Mouse (Mus musculus) limb, embryonic 12.5 days (tissue): ENCODE measurements around the gene 1810010D01Rik. TPM values are rescaled to one million over a fixed set of nuclear protein-coding genes. Genes with fewer than 3 reads are reported as not detected.
A peak's percentile ranks its signal among the peaks of the same experiment; 100 is the strongest.

Experiments
- ATAC-seq: fragments of 200-750 bp; cut with Nextera tagmentation; 2 replicates; pipeline ENCODE4 v1.8.0; 2017; ENCODE audit warnings: low read depth, moderate TSS enrichment; ENCODE audit not compliant: insufficient number of reproducible peaks, insufficient read depth, low FRiP score, low TSS enrichment
- H3K27ac ChIP-seq: fragments of 300-500 bp; sonication (generic); 2 replicates; pipeline ENCODE4 v1.5.1; 2016; ENCODE audit warnings: mild to moderate bottlenecking, moderate library complexity
- H3K27me3 ChIP-seq: fragments of 300-500 bp; sonication (generic); 2 replicates; pipeline ENCODE4 v1.6.1; 2016; ENCODE audit warnings: mild to moderate bottlenecking, moderate library complexity
- H3K36me3 ChIP-seq: fragments of 300-500 bp; sonication (generic); 2 replicates; pipeline ENCODE4 v1.6.1; 2016; ENCODE audit warnings: mild to moderate bottlenecking, moderate library complexity
- H3K4me1 ChIP-seq: fragments of 300-500 bp; sonication (generic); replicated peaks from 2 replicates; pipeline ENCODE4 v1.6.1; 2016
- H3K4me2 ChIP-seq: fragments of 300-500 bp; sonication (generic); 2 replicates; pipeline ENCODE4 v1.6.1; 2016; ENCODE audit warnings: mild to moderate bottlenecking, moderate library complexity
- H3K4me3 ChIP-seq: fragments of 300-500 bp; sonication (generic); replicated peaks from 2 replicates; pipeline ENCODE4 v1.5.1; 2016; ENCODE audit warnings: mild to moderate bottlenecking
- H3K9ac ChIP-seq: fragments of 300-500 bp; sonication (generic); replicated peaks from 2 replicates; pipeline ENCODE4 v1.6.1; 2016; ENCODE audit warnings: mild to moderate bottlenecking, moderate library complexity
- H3K9me3 ChIP-seq: fragments of 300-500 bp; sonication (generic); 2 replicates; pipeline ENCODE4 v1.6.1; 2016; ENCODE audit warnings: mild to moderate bottlenecking, moderate library complexity
- WGBS: fragments of 180-500 bp; shearing (Covaris S2); methylation state at CpG from one replicate; pipeline ENCODE4 v1.1.7; 2016; 5-methylcytosine and 5-hydroxymethylcytosine counted together
- polyA plus RNA-seq: library from polyadenylated mRNA; unstranded; fragments of >200 nt; fragmentation: Nextera tagmentation; extraction: Ambion mirVana; gene quantifications from 2 replicates; pipeline ENCODE4 v1.2.1, GENCODE M21; 2016

Gene 1810010D01Rik
- polyA plus RNA-seq, 1 experiment from 2014 or later, result 0.41 TPM

DNA sequence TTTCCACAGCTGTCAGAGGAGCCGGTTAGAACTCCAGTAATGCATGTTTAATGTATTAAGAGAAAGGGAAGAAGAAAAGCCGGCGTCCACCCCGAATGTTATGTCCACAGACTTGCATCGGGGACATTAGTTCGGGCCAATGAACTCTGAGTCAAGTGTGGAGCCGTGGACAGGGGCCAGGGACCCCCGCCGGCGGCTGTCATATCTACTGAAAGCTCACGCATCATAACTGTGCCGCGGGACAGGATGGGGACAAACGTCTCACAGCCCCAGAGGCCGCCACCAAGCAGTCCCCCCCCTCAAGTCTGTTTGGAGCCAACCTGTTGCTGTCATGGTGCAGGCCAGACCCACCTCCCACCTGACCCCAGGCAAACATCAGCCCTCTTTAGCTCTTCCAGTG, 34.4 kb downstream of the 1810010D01Rik start:
- H3K27me3 ChIP-seq, result no peaks in the 10 kb centered on the region; the same call in 1 of the 2 replicates
- no peak overlapping the region for H3K4me3 ChIP-seq
- no peak for ATAC-seq
- peaks cover 19% of the 10 kb centered on the region for H3K4me1 ChIP-seq
- H3K9me3 ChIP-seq, result no peaks in the 10 kb centered on the region
- WGBS, result 71% methylated on average over 15 of the region's 15 CpGs
- H3K9ac ChIP-seq, result no peak overlapping the region
- no peaks in the 10 kb centered on the region for H3K36me3 ChIP-seq
- no peak overlapping the region for H3K27ac ChIP-seq
- no peak overlapping the region for H3K4me2 ChIP-seq

- H3K4me3 ChIP-seq, result no peak overlapping the region
- no peaks in the 10 kb centered on the region for H3K36me3 ChIP-seq
- 13% methylated on average over 12 of the region's 12 CpGs for WGBS
- no peak overlapping the region for H3K4me2 ChIP-seq
- ATAC-seq, result no peak
- no peak overlapping the region for H3K27ac ChIP-seq
- H3K9me3 ChIP-seq, result no peaks in the 10 kb centered on the region
- no peak overlapping the region for H3K9ac ChIP-seq
- no peaks in the 10 kb centered on the region; the same call in 1 of the 2 replicates for H3K27me3 ChIP-seq
- H3K4me1 ChIP-seq, result peaks cover 19% of the 10 kb centered on the region
Observed at GRCm38 (mm10) chr7:145173116-145173515, 34.8 kb downstream of the 1810010D01Rik start.

DNA sequence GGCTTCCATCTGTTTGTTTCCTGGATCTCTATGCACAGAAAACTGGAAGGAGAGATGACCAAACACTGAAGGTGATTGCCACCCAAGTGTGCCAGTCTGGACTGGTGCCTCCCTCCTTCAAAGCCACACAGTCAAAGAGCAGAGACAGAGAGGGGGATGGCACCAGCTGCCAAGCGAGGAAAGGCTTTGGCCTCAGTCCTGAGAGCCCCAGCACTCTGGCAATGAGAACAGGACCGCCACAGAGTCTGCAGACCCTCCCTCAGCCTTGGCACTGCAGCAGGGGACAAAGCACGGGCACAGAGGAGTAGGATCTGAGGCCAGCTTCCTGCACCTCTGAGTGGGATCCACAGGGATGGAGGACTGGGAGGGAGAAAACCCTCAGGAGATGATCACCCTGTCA, 38.2 kb downstream of the 1810010D01Rik start:
- Histone ChIP-seq H3K27me3 (peaks cover 6% of the 10 kb centered on the region; the same call in 1 of the 2 replicates), H3K4me2 (no peak overlapping the region), H3K36me3 (no peaks in the 10 kb centered on the region), H3K9ac (no peak overlapping the region), H3K27ac (no peak overlapping the region), H3K9me3 (no peaks in the 10 kb centered on the region), H3K4me1 (peaks cover 13% of the 10 kb centered on the region), H3K4me3 (no peak overlapping the region)
- no peak for ATAC-seq
- WGBS, result 82% methylated on average over 3 of the region's 3 CpGs

- H3K4me2 ChIP-seq, result no peak overlapping the region
Observed at GRCm38 (mm10) chr7:145159283-145160240, 48.4 kb downstream of the 1810010D01Rik start.

More at GRCm38 (mm10) chr7:145159283-145160240, 48.4 kb downstream of the 1810010D01Rik start:
- ATAC-seq, result peak; percentile 67
- Histone ChIP-seq H3K9ac (no peak overlapping the region), H3K27me3 (no peaks in the 10 kb centered on the region), H3K4me3 (no peak overlapping the region), H3K9me3 (no peaks in the 10 kb centered on the region), H3K4me1 (peaks cover 35% of the 10 kb centered on the region), H3K27ac (peak overlapping the region; percentile 74), H3K36me3 (no peaks in the 10 kb centered on the region)
- WGBS, result 33% methylated on average over 13 of the region's 13 CpGs

Other genes with a start within 250 kb of the 1810010D01Rik start
- gene Tpcn2, start 75.9 kb upstream of the 1810010D01Rik start, polyA plus RNA-seq, result 9.1 and 10.2 TPM in 2 replicates
- 0.41 TPM in 1 of 2 replicates, not detected in the other for gene Mrgprf, start 92.7 kb upstream of the 1810010D01Rik start, polyA plus RNA-seq
- not detected in 2 replicates for gene Mrgprd, start 106.7 kb upstream of the 1810010D01Rik start, polyA plus RNA-seq